Mouse (Mus musculus) hindbrain, embryonic 13.5 days (tissue): ENCODE data around the gene Mylip. TPM values are rescaled to one million over a fixed set of nuclear protein-coding genes. Genes with fewer than 3 reads are reported as not detected.

Experiments used
- ATAC-seq: fragments of 200-750 bp; cut with Nextera tagmentation; 2 replicates; pipeline ENCODE4 v1.8.0; 2017; ENCODE audit warnings: moderate TSS enrichment; ENCODE audit not compliant: low FRiP score
- H3K27ac ChIP-seq: fragments of 300-500 bp; sonication (generic); 2 replicates; pipeline ENCODE4 v1.5.1; 2015; ENCODE audit warnings: inconsistent platforms, mild to moderate bottlenecking, moderate library complexity
- H3K27me3 ChIP-seq: fragments of 300-500 bp; sonication (generic); 2 replicates; pipeline ENCODE4 v1.6.1; 2015; ENCODE audit warnings: mild to moderate bottlenecking, inconsistent platforms
- H3K36me3 ChIP-seq: fragments of 300-500 bp; sonication (generic); 2 replicates; pipeline ENCODE4 v1.6.1; 2015; ENCODE audit warnings: mild to moderate bottlenecking, inconsistent platforms
- H3K4me1 ChIP-seq: fragments of 300-500 bp; sonication (generic); replicated peaks from 2 replicates; pipeline ENCODE4 v1.6.1; 2015; ENCODE audit warnings: inconsistent platforms
- H3K4me2 ChIP-seq: fragments of 300-500 bp; sonication (generic); 2 replicates; pipeline ENCODE4 v1.6.1; 2015; ENCODE audit warnings: inconsistent platforms, mild to moderate bottlenecking, moderate library complexity
- H3K4me3 ChIP-seq: fragments of 300-500 bp; sonication (generic); 2 replicates; pipeline ENCODE4 v1.5.1; 2015; ENCODE audit warnings: mild to moderate bottlenecking, inconsistent platforms
- H3K9ac ChIP-seq: fragments of 300-500 bp; sonication (generic); 2 replicates; pipeline ENCODE4 v1.6.1; 2015; ENCODE audit warnings: mild to moderate bottlenecking, inconsistent platforms
- H3K9me3 ChIP-seq: fragments of 300-500 bp; sonication (generic); 2 replicates; pipeline ENCODE4 v1.6.1; 2016; ENCODE audit warnings: inconsistent platforms
- WGBS: fragments of 180-500 bp; shearing (Covaris S2); methylation state at CpG from one replicate; pipeline ENCODE4 v1.1.7; 2015; 5-methylcytosine and 5-hydroxymethylcytosine counted together
- polyA plus RNA-seq: library from polyadenylated mRNA; unstranded; fragments of >200 nt; fragmentation: Nextera tagmentation; extraction: Ambion mirVana; gene quantifications from 2 replicates; pipeline ENCODE4 v1.2.1, GENCODE M21; 2015

Gene Mylip
- polyA plus RNA-seq, 1 experiment from 2014 or later, result 6.7 TPM

- H3K4me3 ChIP-seq, result no peak overlapping the region
- no peaks in the 10 kb centered on the region for H3K36me3 ChIP-seq
- WGBS, result 77% methylated on average over 9 of the region's 9 CpGs
- no peak overlapping the region for H3K9ac ChIP-seq
- no peak overlapping the region for H3K27ac ChIP-seq
- no peak for ATAC-seq
- H3K4me1 ChIP-seq, result peaks cover 4% of the 10 kb centered on the region; the same call in 1 of the 2 replicates
- H3K9me3 ChIP-seq, result no peaks in the 10 kb centered on the region
- H3K27me3 ChIP-seq, result no peaks in the 10 kb centered on the region
- H3K4me2 ChIP-seq, result no peak overlapping the region
These were observed 55.1 kb downstream of the Mylip start for GRCm38 (mm10) chr13:45444652-45445051.

DNA sequence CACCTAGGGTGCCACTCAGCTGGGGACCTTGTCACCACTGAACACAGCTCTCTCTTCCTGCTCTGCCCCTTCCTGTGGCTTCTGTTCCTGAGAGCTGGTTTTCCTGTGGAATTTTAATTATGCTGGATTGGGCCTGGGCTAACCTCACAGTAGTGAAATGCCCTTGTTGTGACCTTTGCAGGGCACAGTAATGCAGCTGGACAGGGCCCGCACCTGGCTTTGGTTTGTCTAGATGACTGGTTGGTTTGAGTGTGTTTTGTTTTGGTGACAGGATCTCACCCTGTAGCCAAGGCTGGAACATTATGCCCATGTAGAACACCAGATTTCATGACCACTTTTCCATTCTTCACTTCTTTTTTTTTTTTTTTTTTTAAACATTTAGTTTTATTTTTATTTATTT lies 57.1 kb downstream of the Mylip start:
- no peak for ATAC-seq
- Histone ChIP-seq H3K27me3 (no peaks in the 10 kb centered on the region), H3K4me1 (peaks cover 4% of the 10 kb centered on the region; the same call in 1 of the 2 replicates), H3K36me3 (no peaks in the 10 kb centered on the region), H3K4me2 (no peak overlapping the region), H3K4me3 (no peak overlapping the region), H3K9me3 (no peaks in the 10 kb centered on the region), H3K27ac (no peak overlapping the region), H3K9ac (no peak overlapping the region)
- 82% methylated on average over 1 of the region's 1 CpGs for WGBS

DNA sequence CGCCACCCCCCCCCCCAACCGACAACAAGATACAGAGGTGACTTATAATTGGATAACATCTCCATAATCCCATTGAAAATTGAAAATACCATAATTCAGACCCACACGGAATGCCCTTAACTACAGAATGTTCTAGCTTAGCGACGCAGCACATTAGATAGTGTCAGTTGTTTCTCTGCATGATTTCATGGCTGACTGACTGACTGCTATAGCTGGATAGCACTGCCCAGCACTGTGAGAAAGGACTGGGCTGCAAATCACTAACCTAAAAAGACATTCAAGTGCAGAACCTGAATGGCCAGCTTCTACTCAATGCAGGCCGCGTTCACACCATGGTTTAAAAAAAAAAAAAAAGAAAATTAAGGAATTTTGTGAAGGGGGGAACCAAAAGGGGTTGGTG lies 62.9 kb downstream of the Mylip start:
- no peak overlapping the region for H3K9ac ChIP-seq
- peaks cover 19% of the 10 kb centered on the region for H3K4me1 ChIP-seq
- ATAC-seq, result no peak
- no peaks in the 10 kb centered on the region for H3K9me3 ChIP-seq
- H3K27ac ChIP-seq, result no peak overlapping the region
- 65% methylated on average over 7 of the region's 7 CpGs for WGBS
- no peak overlapping the region for H3K4me3 ChIP-seq
- no peaks in the 10 kb centered on the region for H3K36me3 ChIP-seq
- H3K27me3 ChIP-seq, result no peaks in the 10 kb centered on the region
- H3K4me2 ChIP-seq, result no peak overlapping the region

DNA sequence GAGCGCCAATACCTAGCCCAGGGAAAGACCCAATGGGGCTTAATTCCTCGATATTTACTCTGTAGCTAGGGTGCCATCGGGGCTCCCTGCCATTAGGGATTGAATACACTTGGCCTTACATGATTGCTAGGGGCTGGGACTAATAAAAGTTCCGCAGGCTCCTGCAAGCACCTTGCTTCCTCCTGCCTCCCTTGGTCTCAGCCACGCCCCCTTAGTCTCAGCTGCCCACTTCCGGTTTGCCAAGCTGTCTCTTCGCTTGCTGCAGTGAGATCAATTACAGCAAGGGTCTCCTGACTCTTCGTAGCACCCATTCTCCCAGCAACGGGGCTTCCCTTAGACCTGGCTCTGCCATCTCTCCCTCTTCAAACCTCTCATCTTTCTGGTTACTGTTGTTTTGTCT lies 63.5 kb downstream of the Mylip start:
- H3K36me3 ChIP-seq, result no peaks in the 10 kb centered on the region

GRCm38 (mm10) chr13:45454044-45454443 lies 64.5 kb downstream of the Mylip start:
- WGBS, result 90% methylated on average over 1 of the region's 1 CpGs
- Histone ChIP-seq H3K4me2 (no peak overlapping the region), H3K4me3 (no peak overlapping the region), H3K9me3 (no peaks in the 10 kb centered on the region), H3K4me1 (peaks cover 19% of the 10 kb centered on the region), H3K36me3 (no peaks in the 10 kb centered on the region), H3K27me3 (no peaks in the 10 kb centered on the region), H3K9ac (no peak overlapping the region), H3K27ac (no peak overlapping the region)
- ATAC-seq, result no peak

More for the DNA sequence above, 63.5 kb downstream of the Mylip start:
- WGBS, result 70% methylated on average over 9 of the region's 9 CpGs
- Histone ChIP-seq H3K4me1 (peaks cover 19% of the 10 kb centered on the region), H3K27me3 (no peaks in the 10 kb centered on the region), H3K9me3 (no peaks in the 10 kb centered on the region), H3K27ac (no peak overlapping the region), H3K4me3 (no peak overlapping the region), H3K4me2 (no peak overlapping the region), H3K9ac (no peak overlapping the region)
- ATAC-seq, result no peak

GRCm38 (mm10) chr13:45454641-45455040 lies 65.1 kb downstream of the Mylip start:
- Histone ChIP-seq H3K27ac (peak overlapping the region; percentile 66), H3K9ac (no peak overlapping the region), H3K4me1 (peaks cover 19% of the 10 kb centered on the region), H3K4me2 (peak overlapping the region; percentile 13; the same call in 1 of the 2 replicates), H3K9me3 (no peaks in the 10 kb centered on the region), H3K36me3 (no peaks in the 10 kb centered on the region), H3K27me3 (no peaks in the 10 kb centered on the region), H3K4me3 (no peak overlapping the region)
- WGBS, result 15% methylated on average over 4 of the region's 4 CpGs
- ATAC-seq, result peak; percentile 17; the same call in 1 of the 2 replicates

DNA sequence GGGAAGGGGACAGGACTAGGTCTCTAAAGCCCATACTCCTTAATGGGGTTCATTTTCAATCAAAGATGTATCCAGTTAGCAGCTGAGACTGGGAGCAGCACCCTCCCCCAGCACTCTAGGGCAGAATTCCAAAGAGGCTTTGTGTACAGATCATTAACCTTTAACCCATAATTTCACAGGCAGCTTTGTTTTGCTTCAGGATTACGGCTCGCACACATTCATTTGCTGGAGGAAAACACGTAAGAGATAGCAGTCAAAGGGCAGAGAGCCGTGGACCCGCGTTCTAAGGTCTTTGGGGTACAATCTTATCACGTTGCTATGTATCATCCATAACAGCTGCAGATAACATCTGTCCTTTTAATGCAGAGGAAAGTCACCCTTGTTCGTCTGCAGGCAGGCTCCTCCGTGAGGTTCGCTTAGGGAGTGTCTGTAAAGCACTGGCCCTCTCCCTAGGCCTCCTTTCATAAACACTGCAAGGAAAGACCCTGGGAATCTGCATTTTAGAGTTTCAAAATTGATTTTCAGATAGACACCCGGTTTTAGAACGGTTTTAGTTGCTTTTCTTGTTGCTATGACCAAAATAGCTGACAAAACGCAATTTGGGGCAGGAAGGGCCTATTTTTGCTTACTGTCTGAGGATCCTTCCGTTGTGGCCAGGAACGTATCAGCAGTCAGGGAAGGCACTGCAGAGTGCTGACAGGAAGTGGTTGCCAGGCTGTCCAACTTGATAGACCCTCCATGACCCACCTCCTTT lies 65.7 kb downstream of the Mylip start:
- no peak overlapping the region for H3K4me3 ChIP-seq
- H3K36me3 ChIP-seq, result no peaks in the 10 kb centered on the region
- 16% methylated on average over 15 of the region's 15 CpGs for WGBS
- H3K4me2 ChIP-seq, result peak overlapping the region; percentile 13; the same call in 1 of the 2 replicates
- no peaks in the 10 kb centered on the region for H3K27me3 ChIP-seq
- peak; percentile 61 for ATAC-seq
- H3K9me3 ChIP-seq, result no peaks in the 10 kb centered on the region
- no peak overlapping the region for H3K9ac ChIP-seq
- peak overlapping the region; percentile 66 for H3K27ac ChIP-seq
- peaks cover 19% of the 10 kb centered on the region for H3K4me1 ChIP-seq

DNA sequence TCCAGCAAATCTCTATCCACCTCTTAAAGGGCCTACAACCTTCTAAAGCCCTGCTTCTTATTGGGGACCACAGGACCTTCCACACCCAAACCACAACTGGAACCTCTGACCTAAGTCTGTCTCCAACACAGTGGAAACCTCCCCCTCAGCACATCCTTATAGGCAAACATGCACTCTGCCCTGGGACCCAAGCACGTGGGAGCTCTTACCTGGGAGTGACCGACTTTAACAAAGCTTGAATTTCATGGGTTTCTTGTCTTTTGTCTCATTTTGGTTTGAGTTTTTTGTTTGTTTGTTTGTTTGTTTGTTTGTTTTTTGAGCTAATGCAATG lies 66.3 kb downstream of the Mylip start:
- peak overlapping the region; percentile 66 for H3K27ac ChIP-seq
- no peaks in the 10 kb centered on the region for H3K9me3 ChIP-seq
- H3K4me2 ChIP-seq, result no peak overlapping the region
- no peak overlapping the region for H3K9ac ChIP-seq
- no peaks in the 10 kb centered on the region for H3K36me3 ChIP-seq
- 69% methylated on average over 2 of the region's 2 CpGs for WGBS
- H3K27me3 ChIP-seq, result no peaks in the 10 kb centered on the region
- no peak for ATAC-seq
- H3K4me3 ChIP-seq, result no peak overlapping the region
- peaks cover 19% of the 10 kb centered on the region for H3K4me1 ChIP-seq

GRCm38 (mm10) chr13:45457459-45457858 lies 67.9 kb downstream of the Mylip start:
- Histone ChIP-seq H3K27me3 (no peaks in the 10 kb centered on the region), H3K9ac (no peak overlapping the region), H3K27ac (no peak overlapping the region), H3K4me1 (peaks cover 19% of the 10 kb centered on the region), H3K9me3 (no peaks in the 10 kb centered on the region), H3K4me3 (no peak overlapping the region), H3K4me2 (no peak overlapping the region), H3K36me3 (no peaks in the 10 kb centered on the region)
- 68% methylated on average over 7 of the region's 7 CpGs for WGBS
- no peak for ATAC-seq

GRCm38 (mm10) chr13:45460177-45460576 lies 70.6 kb downstream of the Mylip start:
- no peaks in the 10 kb centered on the region for H3K36me3 ChIP-seq
- ATAC-seq, result no peak
- no peaks in the 10 kb centered on the region for H3K9me3 ChIP-seq
- H3K27me3 ChIP-seq, result 0 out of 2 replicates have a peak, but pooled peaks cover 4% of the 10 kb centered on the region
- 90% methylated on average over 3 of the region's 3 CpGs for WGBS
- no peak overlapping the region for H3K4me2 ChIP-seq
- H3K9ac ChIP-seq, result no peak overlapping the region
- H3K27ac ChIP-seq, result no peak overlapping the region
- H3K4me3 ChIP-seq, result no peak overlapping the region
- H3K4me1 ChIP-seq, result peaks cover 11% of the 10 kb centered on the region

DNA sequence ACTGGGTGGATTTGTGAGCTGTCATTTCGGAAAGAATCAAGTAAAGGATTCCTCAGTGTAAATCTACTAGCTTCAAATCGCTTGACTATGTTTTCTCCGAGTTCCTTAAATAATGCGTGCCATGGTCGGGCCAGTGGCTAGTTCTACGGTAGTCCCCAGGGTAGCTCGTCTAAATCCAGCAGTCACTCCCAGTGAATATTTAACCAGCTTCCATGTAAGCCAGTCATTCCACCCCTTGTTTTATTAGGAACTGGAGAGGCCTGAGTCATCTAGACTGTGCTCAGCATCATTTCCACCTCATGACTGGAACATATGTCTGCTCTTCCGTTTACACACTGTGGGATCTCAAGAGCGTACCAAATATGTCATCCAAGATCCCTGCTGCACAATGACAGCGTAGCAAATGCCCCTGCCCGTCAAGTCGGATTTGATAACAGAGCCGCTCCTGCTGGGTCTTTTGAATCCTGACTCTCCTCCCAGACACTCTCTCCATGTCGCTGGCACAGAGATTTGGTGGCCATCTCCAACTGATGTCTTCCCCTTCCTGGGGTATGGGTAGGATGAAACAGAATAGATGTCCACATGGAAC lies 71.9 kb downstream of the Mylip start:
- Histone ChIP-seq H3K4me2 (no peak overlapping the region), H3K4me3 (no peak overlapping the region), H3K27me3 (peaks cover 16% of the 10 kb centered on the region), H3K9me3 (no peaks in the 10 kb centered on the region), H3K4me1 (0 out of 2 replicates have a peak, but pooled peaks cover 7% of the 10 kb centered on the region), H3K9ac (no peak overlapping the region), H3K36me3 (no peaks in the 10 kb centered on the region), H3K27ac (no peak overlapping the region)
- WGBS, result 70% methylated on average over 14 of the region's 14 CpGs
- ATAC-seq, result no peak
